Mouse (Mus musculus) lung, postnatal 10 days (tissue): Measurements from ENCODE around the gene Tbcb.
A peak's percentile ranks its signal among the peaks of the same experiment; 100 is the strongest.
"Not testable (repeated sequence)": the region's sequence is repeated elsewhere in the genome, so short reads cannot be mapped to it uniquely, and the experiment has no call there.

ENCODE experiments used
- DNase-seq: peaks from one replicate; pipeline ENCODE4 v3.0.0; 2021

Gene Tbcb

GRCm38 (mm10) chr7:30231669-30232454 lies at the start of gene Tbcb, which contains the start of gene Polr2i:
Tbcb (minus strand) TSS chr7:30232272.
Polr2i (plus strand) TSS chr7:30231948.
- DNase-seq = peak; percentile 99

DNA sequence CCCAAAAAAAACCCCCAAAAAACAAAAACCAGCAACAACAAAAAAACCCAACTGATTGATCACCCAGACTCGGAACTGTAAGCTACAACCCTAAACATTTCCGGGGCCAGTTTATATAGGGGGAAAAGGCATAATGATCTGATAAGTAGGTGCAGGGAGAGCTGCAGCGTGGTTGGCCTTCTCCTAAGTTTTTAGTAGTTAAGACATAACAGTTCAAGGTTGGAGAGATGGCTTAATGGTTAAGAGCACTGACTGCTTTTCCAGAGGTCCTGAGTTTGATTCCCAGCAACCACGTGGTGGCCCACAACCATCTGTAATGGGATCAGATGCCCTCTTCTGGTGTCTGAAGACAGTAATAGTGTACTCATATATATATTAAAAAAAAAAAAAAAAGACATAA lies 49.5 kb upstream of the Tbcb start:
- no peak for DNase-seq

DNA sequence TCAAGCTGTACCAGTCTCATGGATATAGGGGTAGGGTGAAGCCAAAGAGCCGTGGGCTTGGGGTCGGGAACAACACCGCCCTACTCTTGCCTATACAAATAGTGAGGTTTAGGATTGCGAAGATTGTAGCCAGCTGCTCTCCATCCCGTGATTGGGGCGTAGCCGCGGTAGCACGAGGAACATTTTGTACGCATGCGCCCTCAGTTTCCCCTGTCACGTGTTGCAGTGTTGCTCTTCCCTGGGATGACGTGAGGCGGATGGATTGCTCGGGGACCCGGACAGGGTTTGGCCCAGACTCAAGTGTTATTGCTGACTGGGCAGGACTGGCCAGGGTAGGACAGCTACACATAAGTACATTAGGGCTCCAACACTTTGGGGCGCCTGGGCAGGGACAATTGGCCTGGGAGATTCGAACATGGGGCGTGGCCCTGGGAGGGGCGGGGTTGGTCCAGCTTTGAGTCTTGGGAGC lies 48.6 kb upstream of the Tbcb start:
- peak; percentile 96 for DNase-seq

- DNase-seq = peak; percentile 96
These were observed 48.0 kb upstream of the Tbcb start, which contains the start of the genes Thap8 and Wdr62 for GRCm38 (mm10) chr7:30279951-30280669. Thap8 (plus strand) TSS chr7:30280094. Wdr62 (minus strand) TSS chr7:30280419.

DNA sequence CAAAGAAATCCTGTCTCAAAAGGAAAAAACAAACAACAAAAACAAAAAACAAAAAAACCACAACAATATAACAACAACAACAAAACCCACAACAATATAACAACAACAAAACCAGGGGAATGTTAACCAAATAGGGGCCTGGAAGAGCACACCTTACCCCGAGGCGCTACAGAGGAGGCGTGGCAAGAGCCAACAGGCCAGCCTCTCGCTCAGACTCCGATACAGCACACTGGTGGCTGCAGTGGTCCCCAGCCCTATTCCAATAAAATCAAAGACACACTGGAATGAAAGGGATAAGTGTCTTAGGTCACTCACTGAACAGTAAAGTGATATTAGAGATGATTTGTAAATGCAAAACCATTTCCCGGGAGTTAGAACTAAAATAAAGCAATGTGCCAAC lies 47.5 kb upstream of the Tbcb start:
- no peak for DNase-seq

- no peak for DNase-seq
These were observed 46.8 kb upstream of the Tbcb start for GRCm38 (mm10) chr7:30278911-30279310.

GRCm38 (mm10) chr7:30274383-30274782 lies 42.3 kb upstream of the Tbcb start:
- peak; percentile 54 for DNase-seq

DNA sequence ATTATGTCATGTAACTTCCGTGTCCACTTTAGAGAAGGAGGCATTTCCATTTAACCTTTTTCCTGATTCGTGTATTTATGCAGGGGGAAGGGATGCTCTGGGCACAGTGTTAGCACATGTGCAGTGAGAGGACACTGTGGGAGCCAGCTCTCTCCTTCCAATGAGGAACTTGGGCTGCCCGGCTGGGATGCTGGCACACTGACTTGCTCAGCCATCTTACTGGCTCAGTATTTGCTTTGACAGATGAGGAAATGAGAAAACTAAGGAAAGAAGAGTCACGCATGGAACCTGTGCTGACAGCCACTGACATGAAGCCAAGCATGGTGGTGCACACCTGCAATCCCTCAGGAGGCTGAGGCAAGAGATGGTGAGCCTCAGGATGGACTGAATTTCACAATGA lies 37.6 kb upstream of the Tbcb start:
- DNase-seq = no peak

GRCm38 (mm10) chr7:30266780-30267179 lies 34.7 kb upstream of the Tbcb start:
- no peak for DNase-seq

DNA sequence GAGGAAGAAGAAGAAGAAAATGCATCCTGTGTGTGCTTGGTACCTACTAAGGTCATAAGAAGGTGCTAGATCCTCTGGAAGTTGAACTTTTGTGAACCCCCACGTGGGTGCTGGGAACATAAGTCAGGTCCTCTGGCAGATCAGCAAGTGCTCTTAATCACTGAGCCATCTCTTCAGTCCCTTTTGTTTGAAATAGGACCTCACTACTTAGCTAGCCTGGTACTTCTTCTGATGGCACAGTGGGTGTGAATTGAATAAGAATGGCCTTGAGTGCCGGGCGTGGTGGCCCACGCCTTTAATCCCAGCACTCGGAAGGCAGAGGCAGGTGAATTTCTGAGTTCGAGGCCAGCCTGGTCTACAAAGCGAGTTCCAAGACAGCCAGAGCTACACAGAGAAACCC lies 33.9 kb upstream of the Tbcb start:
- DNase-seq = no peak

DNA sequence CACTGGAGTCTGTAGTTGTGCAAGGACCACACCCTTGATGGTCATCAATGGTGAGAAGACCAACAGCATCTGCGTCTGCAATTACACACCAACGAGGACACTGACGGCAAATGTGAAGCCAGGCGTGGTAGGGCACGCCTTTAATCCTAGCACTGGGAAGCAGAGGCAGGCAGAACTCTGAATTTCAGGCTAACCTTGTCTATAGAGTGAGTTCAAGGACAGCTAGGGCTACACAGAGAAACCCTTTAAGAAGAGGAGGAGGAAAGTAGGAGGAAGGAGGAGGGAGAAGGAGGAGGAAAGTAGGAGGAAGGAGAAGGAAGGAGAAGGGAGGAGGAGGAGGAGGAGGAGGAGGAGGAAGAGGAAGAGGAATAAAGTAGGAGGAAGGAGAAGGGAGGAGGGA lies 33.5 kb upstream of the Tbcb start:
- DNase-seq = no peak

DNA sequence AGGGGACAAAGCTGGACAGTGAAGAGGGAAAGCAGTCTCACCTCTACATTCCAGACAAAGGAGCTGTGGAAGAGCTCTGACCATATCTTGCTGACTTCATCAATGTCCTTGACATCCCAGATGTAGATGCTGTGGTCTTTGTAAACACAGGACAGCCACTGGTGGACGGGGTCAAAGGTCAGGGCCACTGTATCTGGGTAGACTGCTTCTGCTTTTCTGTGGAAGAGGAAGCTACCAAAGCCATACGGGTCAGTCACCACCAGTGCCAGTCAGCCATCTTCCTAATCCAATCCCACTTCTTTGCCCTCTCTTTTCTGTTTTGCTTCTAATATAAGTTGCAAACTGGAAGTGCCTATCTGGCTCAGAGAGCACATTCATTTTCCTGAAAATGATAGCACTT lies 33.0 kb upstream of the Tbcb start:
- no peak for DNase-seq

DNA sequence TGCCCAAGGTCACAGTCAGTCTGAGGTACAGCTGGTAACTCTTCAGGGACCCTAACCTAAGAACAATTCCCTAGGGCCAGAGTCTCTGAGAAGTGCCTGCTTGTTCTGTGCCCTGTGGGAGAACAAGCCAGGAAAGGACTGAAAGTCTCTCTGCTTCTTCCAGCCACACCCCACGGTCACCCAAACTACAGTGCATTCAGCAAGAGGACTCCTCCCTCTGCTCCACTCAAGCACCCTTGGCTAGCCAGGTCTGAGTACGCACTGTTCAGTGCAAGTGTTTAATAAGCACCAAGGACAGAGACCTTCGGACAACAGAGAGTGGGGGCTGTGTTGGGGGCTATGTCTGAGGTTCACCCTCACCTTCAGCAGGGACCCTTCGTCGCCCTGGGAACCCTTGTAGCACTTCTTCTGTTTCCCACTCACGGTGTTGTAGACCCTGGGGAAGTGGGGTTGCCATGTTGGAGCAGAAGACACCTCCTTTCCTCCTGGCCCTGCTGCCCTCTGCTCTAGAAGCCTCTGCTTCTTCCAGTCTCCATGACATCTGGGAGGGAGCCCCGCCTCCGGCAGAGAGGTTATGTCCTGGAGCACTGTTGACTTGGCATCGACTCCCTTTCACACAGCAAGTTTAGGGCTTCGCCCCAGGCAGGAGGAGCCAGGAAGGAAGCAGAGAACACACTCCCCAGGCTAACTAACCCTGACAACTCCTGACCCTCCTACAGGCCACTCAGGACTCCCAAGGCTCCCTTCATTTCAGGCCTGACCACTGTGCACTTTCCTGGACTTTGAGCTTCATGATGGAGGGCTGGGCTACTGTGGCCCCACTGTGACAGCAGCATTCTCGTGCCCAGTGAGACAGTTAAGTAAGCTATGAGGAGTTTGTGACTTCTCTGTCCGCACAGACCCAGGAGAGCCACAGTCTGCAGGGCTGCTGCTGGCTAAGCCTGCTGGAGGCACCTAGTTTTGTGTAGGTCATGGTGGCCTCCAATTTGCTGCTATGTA lies 20.2 kb upstream of the Tbcb start:
- peak; percentile 76 for DNase-seq

DNA sequence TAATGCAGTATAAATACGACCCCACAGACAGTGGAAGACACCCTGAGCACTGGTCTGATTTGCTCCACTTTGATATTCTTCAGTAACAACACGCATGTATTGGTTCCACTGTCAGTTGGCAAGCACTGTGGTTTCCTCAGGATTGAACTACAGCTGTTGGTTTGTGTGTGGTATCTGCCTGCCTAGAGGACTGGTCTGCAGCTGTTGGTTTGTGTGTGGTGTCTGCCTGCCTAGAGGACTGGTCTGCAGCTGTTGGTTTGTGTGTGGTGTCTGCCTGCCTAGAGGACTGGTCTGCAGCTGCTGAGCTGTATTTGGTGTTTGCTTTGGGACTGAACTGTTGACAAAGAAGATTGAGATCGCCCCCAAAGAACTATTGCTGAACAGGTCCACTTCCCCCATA lies 5.3 kb upstream of the Tbcb start:
- not testable (repeated sequence) for DNase-seq

GRCm38 (mm10) chr7:30235625-30236024 lies 3.6 kb upstream of the Tbcb start, which contains the start of gene Ovol3:
Ovol3 (minus strand) TSS chr7:30235725.
- DNase-seq = no peak

GRCm38 (mm10) chr7:30235091-30235490 lies 3.0 kb upstream of the Tbcb start:
- no peak for DNase-seq

DNA sequence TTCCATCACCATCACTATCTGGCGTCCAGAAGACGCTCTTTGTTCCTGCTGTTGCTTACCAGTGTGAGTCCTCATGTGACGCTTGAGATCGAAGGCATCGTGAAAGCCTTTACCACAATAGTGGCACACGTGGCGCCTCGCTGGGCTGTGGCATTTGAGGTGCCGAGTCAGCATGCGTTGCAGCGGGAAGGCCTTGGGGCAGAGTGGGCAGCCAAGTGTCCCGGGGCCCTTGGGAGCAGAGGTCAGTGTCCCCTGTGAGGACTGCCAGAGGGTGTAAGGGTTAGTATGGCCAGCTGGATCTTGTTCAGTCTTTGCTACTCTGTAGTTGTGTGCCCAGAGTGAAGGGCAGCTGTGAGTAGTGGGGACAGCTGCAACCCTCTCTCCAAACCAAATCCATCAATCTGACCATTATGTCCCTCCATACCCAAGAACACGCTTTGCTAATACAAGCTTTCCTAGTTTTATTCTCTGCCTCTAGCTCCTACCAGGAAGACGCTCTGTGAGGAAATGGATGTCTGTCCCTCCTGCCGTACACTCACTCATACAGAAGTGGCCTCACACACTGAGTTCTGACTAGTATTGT lies 2.3 kb upstream of the Tbcb start:
- DNase-seq = peak; percentile 69

DNA sequence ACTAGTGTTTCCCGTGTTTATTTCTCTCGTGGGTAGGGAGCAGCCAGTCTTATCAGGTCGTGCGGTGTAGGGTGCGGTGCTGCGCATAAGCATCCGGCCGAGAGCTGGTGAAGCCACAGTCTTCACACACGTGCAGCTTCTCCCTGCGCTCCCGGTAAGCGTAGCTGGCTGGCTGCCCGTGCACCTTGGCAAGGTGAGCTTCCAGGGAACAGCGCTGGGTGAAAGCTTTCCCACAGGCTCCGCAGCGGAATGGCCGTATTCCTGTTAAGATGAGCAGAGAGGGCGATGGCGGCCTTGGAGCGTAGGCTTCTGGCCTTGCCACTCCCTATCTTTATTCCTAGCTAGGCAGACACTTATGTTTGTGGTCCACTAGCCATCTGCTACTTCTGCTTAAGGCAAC lies 1.3 kb upstream of the Tbcb start:
- DNase-seq = peak; percentile 17

GRCm38 (mm10) chr7:30232631-30233148 lies 618 bp upstream of the Tbcb start:
- DNase-seq = peak; percentile 85

- DNase-seq = no peak
These were observed 774 bp downstream of the Tbcb start for GRCm38 (mm10) chr7:30231328-30231668.

DNA sequence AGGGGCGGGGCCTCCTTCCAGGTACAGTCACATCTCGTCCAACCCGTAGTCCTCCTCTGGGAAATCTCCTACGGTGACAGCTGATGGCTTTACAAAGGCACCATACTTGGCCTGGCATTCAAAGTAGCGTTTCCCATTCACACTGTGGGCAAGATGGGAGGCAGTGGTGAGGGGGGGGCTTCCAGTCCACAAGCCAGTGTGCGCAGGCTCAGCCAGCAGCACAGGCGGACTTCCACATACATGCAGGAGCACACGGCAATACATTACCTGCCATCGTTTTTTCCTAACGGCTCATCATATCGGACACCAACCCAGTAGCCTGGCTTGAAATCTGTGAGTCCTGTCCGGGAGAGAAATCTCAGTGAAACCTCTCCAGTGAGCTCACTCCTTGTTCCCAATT lies 7.9 kb downstream of the Tbcb start:
- no peak for DNase-seq

DNA sequence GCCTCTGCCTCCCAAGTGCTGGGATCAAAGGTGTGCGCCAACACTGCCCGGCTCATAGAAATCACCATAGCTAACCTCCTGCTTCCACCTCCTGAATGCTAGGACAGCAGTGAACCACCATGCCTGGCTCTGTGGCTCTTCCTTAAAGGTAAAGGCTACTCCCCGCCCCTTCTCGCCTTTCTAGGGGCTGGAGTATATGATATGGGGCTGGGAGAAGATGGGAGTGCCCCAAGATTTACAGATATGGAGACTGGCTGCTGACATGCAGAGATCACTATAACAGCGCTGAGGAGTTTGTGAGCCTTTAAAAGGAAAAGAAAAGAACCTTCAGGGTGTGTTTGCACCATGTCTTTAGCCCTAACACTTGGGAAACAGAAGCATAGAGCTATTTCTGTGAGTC lies 9.9 kb downstream of the Tbcb start:
- no peak for DNase-seq
